ENCODE assay signal across 8 mouse cellular contexts in genomic region chrX:12132541-12133177, GRCm38 (mm10). TPM values are rescaled to one million over a fixed set of nuclear protein-coding genes. Genes with fewer than 3 reads are reported as not detected.
DNase-seq lines count a peak whose midpoint lies in the region; ATAC-seq lines count a peak whose summit lies in the region.
"Had no signal": no experiment of that assay in that cellular context is flagged by ENCODE, and none has a peak within 500 bp of the region (broad histone marks: within the 10 kb centered on the region; RNA-seq: fewer than 3 reads in every experiment).

No protein-coding gene starts in this region.

- no peak for ATAC-seq in kidney, embryonic 16.5 days (ENCODE audit: low FRiP score, low TSS enrichment)
- ATAC-seq in heart, embryonic 13.5 days (ENCODE audit: extremely low read depth, insufficient number of reproducible peaks, low FRiP score, low TSS enrichment): no peak
- no peak for ATAC-seq in midbrain, embryonic 12.5 days (ENCODE audit: low FRiP score, low read depth)

- no peak overlapping the region; the same call in 1 of the 2 replicates for H3K27ac ChIP-seq in kidney, embryonic 16.5 days (ENCODE audit: low read length)
- H3K27ac ChIP-seq in heart, embryonic 13.5 days (replicated peaks): peak overlapping the region; percentile 88
- no peak overlapping the region for H3K27ac ChIP-seq in midbrain, embryonic 12.5 days (replicated peaks)

- H3K4me1 ChIP-seq in kidney, embryonic 16.5 days (ENCODE audit: insufficient read depth, low read length): peaks cover 56% of the 10 kb centered on the region
- H3K4me1 ChIP-seq in heart, embryonic 13.5 days: peaks cover 63% of the 10 kb centered on the region
- peaks cover 40% of the 10 kb centered on the region for H3K4me1 ChIP-seq in midbrain, embryonic 12.5 days

- WGBS in kidney, embryonic 16.5 days: 29% methylated on average over 8 of the region's 8 CpGs
- WGBS in heart, embryonic 13.5 days: 24% methylated on average over 8 of the region's 8 CpGs
- WGBS in midbrain, embryonic 12.5 days: 31% methylated on average over 8 of the region's 8 CpGs

- DNase-seq in kidney, postnatal 25 days: no peak
- DNase-seq in NIH3T3 (ENCODE audit: low read depth): peak; percentile 44
- DNase-seq in ovary, postnatal 14 days (ENCODE audit: low spot score): no peak
- DNase-seq in layer of hippocampus, adult 11-12 months (ENCODE audit: low spot score): no peak
- DNase-seq: cerebellum, adult 11-12 months had no signal

- peak overlapping the region; percentile 72 for H3K4me2 ChIP-seq in kidney, embryonic 16.5 days (replicated peaks; ENCODE audit: low read depth, low read length)
- peak overlapping the region; percentile 81 for H3K4me2 ChIP-seq in heart, embryonic 13.5 days
- H3K4me2 ChIP-seq in midbrain, embryonic 12.5 days (replicated peaks): peak overlapping the region; percentile 59; the same call in 1 of the 2 replicates

- H3K4me3 ChIP-seq in kidney, embryonic 16.5 days (ENCODE audit: low read length): no peak overlapping the region
- peak overlapping the region; percentile 52; the same call in 1 of the 2 replicates for H3K4me3 ChIP-seq in heart, embryonic 13.5 days
- H3K4me3 ChIP-seq in midbrain, embryonic 12.5 days: no peak overlapping the region

- peaks cover 83% of the 10 kb centered on the region for H3K27me3 ChIP-seq in kidney, embryonic 16.5 days (ENCODE audit: insufficient read depth, low read length)
- peaks cover 98% of the 10 kb centered on the region for H3K27me3 ChIP-seq in heart, embryonic 13.5 days (replicated peaks)
- H3K27me3 ChIP-seq in midbrain, embryonic 12.5 days: peaks cover 98% of the 10 kb centered on the region

- H3K9ac ChIP-seq in kidney, embryonic 16.5 days (replicated peaks; ENCODE audit: low read length): no peak overlapping the region
- peak overlapping the region; percentile 80; the same call in 1 of the 2 replicates for H3K9ac ChIP-seq in heart, embryonic 13.5 days
- H3K9ac ChIP-seq in midbrain, embryonic 12.5 days (replicated peaks): no peak overlapping the region

- no peaks in the 10 kb centered on the region for H3K9me3 ChIP-seq in kidney, embryonic 16.5 days (ENCODE audit: low read length)
- H3K9me3 ChIP-seq in heart, embryonic 13.5 days: no peaks in the 10 kb centered on the region
- H3K9me3 ChIP-seq in midbrain, embryonic 12.5 days: no peaks in the 10 kb centered on the region

- no peaks in the 10 kb centered on the region for H3K36me3 ChIP-seq in kidney, embryonic 16.5 days (ENCODE audit: insufficient read depth, low read length)
- H3K36me3 ChIP-seq in heart, embryonic 13.5 days: no peaks in the 10 kb centered on the region
- no peaks in the 10 kb centered on the region for H3K36me3 ChIP-seq in midbrain, embryonic 12.5 days

RNA-seq across cellular contexts. Expression of gene Bcor, which starts 27.5 kb away (rescaled TPM):
- 16.7 and 19.9 TPM in 2 replicates for polyA plus RNA-seq in kidney, embryonic 16.5 days (2015; fragmentation: Nextera tagmentation; extraction: Ambion mirVana)
- 14.2 and 14.5 TPM in 2 replicates for polyA plus RNA-seq in heart, embryonic 13.5 days (2015; fragmentation: Nextera tagmentation; extraction: Ambion mirVana)
- polyA plus RNA-seq in midbrain, embryonic 12.5 days (2016; fragmentation: Nextera tagmentation; extraction: Ambion mirVana): 26.3 and 31.2 TPM in 2 replicates
